Mouse (Mus musculus) frontal cortex, postnatal 10 days (tissue): Measurements from ENCODE around the gene Prr22.

Source experiments
- DNase-seq, 2 experiments: peaks; one replicate each; pipeline ENCODE4 v3.0.0; 2022; ENCODE audit warnings: low spot score in 2 of 2, mixed read lengths in 1 of 2

Gene Prr22

DNA sequence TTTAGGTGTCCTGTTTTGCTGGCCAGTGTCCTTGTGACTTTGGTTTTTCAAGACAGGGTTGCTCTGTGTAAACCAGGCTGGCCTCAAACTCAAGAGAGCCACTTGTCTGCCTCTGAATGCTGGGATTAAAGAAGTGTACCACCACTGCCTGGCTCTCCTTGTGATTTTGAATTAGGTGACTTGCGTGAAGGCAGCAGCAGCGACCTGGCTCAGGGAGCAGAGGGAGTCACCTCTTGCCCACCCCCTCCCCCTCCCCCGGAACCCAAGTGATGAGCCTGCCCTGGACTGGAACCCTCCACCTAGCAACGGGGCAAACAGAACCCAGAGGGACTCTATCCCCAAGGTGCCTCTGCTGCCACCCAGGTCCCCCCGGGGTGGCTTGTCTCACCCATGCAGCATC lies at the start of gene Prr22:
Prr22 (plus strand) TSS at position 301 of the 400 bp plus-strand sequence.
- DNase-seq = no peak

DNA sequence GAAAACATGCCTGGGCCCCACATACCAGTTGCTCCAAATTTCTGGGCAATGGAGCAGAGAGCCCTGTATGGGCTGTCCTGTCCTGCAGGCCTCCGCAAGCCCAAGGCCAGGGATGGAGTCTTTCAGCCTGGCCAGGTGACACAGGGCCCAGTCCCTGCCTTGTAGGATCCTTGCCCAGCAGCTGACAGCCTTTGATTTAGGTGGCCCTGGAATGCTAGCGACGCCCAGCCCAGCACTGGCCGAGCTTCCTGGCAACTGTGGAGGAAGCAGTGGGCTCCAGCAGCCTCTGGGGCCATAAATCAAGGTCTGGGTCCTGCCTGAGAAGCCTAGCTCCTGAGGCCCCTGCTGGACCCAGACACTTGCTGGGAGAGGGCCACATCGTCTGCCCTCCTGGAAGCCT lies 47.6 kb upstream of the Prr22 start:
- DNase-seq = no peak

DNA sequence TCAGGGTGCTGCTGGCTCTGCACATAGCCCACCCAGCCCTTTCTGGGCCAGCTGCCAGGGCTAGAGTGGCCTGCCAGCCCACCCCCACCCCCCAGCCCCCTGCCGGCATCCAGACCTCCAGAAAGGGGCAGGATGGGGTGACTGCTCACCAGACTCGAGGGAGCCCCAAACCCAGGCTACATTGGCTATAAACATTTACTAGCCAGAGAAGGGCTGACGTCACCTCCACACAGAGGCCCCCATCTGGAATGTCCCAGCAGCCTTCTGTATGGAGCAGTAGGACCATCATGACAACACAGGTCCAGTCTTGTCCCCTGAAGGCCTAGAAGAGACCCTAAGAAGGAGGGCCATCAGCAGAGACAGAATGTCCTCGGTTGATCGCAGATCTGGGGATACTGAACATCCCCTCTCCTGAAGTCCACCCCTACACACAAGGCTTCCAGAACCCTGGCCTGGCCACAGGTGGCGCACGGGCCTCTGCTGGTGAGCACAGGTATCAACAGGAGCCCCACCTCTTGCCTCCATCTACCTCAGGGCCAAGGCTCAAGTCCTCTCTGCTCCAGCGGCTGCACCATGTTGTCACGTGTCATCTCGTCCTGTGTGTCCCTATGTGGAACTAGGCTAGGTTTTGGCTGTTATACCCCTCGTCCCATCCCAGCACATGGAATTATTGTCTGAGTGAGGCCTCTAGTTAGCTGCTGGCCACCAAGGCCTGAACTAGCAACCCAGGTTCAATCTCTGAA lies 46.5 kb upstream of the Prr22 start:
- DNase-seq = no peak

DNA sequence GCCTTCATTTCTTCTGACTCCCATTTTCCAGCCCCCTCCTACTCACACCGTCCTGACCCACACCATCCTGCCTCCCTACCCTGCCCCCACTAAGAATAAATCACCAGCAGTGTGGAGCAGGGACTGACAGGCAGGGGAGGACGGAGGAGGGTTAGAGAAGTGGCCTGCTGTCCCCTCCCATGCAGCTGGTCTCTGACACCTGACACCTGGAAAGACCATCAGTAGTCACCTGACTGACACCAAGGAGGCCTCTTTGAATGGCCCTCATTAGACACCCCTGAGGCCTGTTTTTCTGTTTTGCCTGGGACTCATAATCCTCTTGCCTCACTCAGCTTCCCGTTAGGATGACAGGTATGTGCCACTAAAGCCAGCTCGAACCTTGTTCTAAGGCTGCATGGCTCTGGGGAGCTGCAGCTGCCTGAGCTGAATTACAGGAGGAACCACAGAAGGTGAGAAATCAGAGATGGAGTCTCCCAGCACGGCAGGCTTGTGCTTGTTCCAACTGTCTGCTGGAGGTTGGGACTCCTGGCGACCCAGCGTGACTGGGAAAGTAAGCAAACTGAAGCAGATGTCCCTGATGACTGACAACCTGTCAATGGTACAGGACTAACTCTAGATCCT lies 42.9 kb upstream of the Prr22 start:
- no peak for DNase-seq

DNA sequence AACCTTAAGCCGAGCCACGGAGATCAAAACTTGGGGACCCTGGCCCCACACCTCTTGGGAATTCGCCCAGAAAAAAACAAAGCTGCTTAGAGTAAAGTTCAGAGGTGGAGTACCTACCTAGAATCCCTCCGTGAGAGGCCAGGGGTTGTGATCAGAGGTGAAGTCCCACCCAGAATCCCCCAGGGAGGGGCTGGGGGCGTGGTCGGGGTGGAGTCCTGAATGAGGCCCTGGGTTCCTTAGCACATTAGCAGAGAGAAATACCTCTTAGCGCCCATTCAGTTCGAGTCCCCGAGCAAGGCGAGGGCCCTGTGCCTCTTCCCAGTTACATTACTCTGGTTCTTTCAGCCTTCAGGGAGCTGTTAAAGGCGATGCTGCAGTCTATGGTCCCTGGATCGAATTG lies 42.4 kb upstream of the Prr22 start:
- DNase-seq = no peak

DNA sequence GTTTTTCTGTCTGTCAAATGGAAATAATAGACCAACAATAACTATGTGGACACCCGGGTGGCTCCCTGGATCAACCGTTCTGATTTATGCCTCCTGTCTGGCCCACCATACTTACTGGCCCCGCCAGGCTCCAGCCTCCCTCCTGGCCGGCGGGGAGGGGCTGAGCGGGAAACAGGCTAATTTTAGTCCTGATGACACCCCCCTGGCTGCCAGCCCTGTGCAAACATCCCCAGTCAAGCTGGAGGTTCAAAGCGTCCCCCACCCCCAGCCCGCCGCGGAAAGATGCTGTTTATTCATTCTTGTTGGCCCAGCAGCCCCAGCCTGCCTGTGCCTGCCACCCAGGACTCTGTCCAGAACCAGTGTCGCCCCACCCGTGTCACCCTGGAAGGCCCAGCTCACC lies 41.9 kb upstream of the Prr22 start:
- DNase-seq = no peak

DNA sequence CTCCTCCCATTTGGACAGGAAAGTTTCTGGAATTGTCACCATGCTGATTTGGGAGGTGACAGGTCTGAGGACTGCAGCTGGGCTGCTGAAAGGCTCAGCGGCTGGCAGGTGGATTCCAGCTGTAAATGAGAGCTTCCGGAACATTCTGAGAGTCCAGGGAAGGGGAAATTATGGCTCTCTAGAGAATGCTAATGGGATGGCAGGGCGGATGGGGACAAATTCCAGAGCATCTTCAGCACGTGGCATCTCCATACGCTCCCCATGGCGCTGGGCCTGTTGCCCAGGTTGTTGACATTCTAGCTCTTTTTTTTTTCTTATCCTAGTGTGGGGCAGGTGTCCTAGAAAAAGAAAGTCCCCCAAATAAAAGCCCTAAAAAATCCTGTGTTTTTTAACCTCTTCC lies 40.9 kb upstream of the Prr22 start:
- no peak for DNase-seq

DNA sequence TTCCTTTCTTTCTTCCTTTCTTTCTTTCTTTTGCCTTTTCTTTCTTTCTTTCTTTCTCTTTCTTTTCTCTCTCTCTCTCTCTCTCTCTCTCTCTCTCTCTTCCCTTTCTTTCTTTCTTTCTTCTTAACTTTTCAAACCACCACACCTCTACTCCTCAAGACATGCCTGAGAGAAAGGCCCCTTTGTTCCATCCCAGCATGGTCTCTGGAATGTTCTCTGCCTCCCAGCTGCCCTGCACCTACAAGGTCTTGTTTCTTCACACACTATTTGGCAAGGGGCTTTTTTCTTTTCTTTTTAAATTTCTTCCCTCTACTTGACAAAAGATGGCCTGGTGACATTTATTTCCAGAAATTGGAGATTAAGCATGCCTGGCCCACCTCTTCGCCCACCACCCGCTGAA lies 40.4 kb upstream of the Prr22 start:
- DNase-seq = no peak

DNA sequence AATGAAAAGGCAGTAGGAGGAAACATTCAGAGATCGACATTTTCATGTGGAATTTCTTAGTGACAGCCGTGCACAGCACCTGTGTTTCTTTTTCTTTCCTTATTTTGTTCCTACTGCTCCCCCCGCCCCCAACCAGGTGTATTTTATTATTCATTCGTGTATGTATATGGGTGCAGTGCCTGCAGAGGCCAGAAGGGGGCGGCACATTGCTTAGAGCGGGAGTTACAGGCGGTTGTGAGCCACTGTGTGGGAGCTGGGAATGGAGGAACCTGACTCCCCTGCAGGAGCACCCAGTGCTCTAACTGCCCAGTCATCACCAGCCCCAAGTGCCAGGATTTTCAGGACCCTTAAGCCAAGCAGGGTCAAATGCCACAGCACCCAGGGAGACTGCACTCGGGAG lies 33.5 kb upstream of the Prr22 start:
- DNase-seq = no peak

DNA sequence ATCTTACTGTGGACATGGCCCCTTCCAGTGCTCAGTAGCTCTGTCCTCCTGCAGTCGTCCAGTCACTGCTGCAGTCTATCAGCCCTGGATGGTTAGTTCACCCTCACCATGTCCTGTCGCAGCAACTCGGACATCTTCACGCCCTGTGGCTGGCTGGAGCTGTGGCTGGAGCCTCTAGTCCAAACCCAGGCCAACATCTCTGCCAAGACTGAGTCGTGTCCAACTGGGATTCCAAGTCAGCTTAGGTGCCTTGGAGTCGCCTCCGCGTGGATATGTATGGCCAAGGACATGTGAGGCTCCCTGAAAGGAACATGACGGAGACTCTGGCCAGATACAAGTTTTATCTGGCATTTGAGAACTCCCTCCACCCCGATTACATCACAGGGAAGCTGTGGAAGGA lies 31.8 kb upstream of the Prr22 start:
- DNase-seq = no peak

DNA sequence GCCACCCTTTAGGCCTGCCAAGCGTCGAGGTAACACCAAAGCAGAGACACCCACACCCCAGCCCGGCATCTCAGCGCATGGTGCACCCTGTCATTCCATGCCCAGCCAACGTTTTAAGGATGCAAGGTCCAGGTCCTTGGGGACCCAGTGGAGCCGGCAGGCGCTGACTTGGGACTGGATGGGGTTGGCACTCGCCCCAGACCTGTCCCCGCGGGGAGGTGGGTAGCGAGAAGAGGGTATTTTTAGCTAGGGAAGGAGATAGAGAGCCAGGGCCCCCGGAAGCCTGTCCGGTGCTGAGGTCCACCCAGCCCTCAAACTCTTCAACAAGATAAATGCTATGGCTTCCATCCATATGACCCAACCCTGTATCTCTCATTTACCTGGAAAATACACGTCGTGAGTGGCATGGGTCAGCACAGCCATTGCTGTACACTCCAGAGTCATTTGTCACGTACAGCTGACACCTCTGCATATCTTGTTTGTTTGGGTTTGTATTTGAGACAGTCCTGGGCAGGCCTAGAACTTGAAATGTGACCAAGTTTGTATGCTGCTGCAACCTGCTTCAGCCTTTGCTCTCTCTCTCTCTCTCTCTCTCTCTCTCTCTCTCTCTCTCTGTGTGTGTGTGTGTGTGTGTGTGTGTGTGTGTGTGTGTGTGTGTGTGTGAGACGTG lies 29.8 kb upstream of the Prr22 start:
- no peak for DNase-seq

DNA sequence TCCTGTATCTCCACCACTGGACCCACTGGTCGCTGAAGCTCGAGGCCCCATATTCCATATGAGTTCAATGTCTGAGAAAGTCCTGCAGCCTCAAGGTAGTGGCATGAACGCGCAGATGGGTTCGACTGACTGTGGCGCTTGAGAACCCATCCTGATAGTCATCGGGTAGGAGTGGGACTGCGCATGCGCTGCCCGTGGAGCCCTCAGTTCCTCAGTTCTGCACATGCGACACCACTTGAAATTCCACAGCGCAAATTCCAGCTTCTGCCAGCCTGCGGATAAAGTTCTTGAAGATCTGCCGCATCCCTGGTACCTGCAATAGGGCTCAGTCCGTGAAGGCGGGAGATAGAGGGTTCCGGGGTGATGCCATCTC lies 29.3 kb upstream of the Prr22 start:
- no peak for DNase-seq

DNA sequence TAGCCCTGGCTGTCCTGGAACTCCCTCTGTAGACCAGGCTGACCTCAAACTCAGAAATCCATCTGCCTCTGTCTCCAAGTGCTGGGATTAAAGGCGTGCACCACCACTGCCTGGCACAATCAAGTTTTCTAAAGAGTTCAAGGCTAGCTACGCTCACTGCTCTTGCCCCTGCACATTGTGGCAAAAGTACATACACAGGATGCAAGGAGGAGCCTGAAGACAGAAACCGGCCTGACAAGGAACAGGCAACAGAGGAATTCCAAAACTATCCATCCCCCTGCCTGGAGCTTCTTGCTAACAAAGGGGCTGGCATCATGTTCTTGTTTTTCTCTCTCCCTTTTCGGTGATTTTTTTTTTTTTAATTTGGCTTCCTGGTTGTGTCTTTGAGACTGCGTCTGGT lies 25.9 kb upstream of the Prr22 start:
- DNase-seq = no peak

DNA sequence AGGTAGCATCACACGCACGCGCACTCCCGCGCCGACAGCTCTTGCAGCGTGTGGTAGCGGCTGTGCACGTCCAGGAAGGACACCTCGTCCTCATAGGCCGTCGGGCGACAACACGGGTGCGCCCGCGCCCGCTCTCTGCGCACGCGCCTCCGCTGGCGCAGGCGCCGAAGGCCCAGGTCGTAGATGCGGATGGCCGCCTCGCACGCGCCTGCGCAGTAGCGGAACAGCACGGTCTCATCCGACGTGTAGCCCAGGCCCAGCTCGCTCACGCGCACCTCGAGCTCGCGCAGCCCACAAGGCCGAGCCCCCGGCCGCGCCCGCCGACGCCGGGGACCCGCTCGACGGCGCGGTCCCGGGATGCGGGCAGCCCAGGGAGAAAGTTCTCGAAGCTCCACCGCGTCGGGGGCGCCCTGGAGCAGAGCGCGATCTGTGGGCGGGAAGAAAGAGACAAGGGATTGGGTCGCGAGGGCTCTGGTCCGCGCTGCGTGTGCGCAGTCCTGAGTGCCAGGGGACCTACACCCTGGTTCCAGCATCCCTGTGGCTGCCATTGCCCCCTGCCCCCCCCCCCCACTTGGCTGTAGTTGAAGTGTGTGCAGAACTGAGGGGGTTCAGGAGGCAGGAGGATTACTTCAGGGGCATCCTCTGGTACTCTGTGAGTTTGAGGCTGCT lies 18.5 kb upstream of the Prr22 start:
- no peak for DNase-seq

DNA sequence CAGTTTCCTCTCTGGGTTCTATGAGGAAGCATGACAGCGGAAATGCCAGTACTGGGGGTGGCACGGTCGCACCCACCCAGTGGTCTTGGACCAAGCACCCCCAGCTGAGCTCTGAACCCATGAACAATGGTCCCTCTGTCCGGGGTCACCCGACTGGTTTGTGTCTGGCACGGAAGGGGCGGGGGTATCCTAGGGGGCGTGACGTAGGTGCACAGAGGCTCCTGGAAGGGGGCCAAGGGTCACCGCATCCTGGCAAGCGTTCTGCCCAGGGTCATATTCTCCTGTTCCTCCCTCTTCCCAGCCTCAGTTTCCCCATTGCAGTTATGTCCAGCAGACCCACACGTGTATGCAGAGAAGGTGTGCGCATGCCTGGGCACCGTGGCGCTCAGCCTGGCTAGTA lies 16.6 kb upstream of the Prr22 start:
- no peak for DNase-seq

DNA sequence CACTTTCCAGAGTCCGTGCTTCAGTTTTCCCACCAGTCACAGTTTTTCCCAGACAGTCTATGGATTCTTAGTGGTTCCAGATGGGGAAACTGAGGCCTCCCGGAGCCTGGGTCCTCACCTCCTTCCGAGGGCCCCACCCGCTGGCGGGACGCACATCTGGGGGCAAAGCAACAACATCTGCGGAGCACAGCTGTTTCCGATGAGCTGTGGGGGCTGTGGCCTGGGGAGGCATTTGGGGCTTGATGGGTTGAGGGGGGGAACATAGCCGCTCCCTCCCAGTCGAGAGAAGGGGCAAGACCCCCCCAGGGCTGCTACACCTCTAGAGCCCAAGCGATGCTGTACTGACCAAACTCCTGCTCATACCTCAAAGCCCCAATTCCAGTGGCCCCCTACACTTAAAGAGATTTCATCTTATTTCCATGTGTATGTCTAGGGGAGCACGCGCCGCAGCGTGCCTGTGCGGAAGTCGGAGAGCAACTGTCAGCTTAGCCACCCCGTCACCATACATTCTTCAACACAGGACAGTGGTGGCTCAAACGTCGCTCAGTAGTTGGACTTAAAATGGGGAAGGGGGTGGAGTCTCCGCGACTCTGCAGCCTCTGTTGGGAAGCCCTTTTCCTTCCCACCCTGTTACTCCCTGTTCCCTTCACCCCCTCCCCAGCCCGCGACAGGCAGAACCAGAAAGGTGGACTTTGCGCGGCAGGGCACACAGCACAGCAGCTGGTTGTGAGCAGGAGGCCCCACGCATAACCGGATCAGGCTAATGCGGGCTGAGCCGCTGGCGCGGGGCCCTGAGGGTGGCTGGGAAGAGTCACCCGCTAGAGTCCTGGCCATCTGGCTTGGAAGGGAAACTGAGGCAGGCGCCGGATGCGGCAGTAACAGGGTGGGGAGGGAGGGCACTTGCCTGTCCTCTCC lies 15.5 kb upstream of the Prr22 start:
- no peak for DNase-seq

DNA sequence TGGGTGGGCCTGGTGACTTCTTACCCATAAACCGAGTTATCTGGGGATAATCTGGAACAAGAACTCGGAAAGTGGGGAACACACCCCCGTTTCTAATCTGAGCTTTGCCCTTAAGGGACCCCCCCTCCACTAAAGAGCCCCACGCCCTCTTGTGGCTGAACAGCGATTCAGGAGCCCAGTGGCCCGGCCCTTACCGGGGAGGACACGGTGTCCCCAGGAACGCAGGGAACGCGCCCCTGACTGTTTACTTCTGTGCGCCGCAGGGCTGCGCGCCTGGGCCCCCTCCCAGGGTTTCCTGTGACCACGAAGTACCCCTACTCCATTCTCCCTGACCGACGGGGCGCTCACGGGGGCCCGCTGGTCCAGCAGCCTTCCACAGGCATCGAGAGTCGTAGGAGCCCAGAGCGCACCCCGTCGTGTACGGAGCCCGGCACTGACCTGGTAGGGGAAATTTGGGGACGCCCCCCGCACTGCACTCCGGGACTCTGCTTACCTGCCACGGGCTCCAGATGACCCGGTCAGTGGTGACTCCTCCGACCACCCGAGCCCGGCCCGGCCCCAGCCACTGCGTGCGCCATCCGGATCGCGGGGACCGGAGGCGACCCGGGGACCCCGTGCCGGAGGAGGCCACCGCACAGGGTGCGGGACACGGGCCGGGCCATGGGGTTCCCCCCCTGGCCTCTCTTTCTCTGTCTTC lies 13.2 kb upstream of the Prr22 start:
- no peak for DNase-seq

DNA sequence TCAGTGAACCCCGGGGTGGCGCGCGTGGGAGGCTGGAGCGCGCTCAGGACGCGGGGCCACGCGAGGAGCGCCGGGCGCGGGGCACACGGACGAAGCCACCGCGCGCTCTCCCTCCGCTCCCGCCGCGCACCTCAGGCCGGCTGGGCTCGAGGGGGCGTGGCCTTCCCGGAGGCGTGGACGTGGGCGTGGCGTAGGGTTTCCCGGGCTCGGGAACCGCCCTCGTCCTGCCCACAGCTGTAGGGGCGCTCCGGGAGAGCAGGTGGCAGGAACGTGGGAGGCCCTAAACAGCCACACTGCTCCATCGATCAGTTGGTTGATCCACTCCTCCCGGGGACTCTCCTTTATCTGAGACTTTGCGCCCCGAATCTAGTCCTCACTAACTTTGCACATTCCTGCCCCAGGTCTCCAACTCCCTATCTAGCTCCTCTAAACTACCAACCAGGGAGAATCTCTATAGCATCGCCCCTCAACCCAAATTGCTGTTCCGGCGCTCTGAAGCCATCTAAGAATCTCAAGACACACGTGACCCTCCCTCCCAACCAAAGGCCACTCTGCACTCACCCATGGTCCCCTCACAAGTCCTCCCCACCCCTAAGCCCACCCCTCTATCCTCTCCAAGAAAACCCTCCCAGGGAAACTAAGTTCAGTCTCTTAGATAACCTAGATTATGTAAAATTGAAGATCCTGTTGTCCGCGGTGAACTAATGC lies 12.5 kb upstream of the Prr22 start, which contains the start of gene Nrtn:
Nrtn (minus strand) TSS at position 115 of the 708 bp plus-strand sequence.
- DNase-seq = peak in 1 of 2 experiments; percentile 64

DNA sequence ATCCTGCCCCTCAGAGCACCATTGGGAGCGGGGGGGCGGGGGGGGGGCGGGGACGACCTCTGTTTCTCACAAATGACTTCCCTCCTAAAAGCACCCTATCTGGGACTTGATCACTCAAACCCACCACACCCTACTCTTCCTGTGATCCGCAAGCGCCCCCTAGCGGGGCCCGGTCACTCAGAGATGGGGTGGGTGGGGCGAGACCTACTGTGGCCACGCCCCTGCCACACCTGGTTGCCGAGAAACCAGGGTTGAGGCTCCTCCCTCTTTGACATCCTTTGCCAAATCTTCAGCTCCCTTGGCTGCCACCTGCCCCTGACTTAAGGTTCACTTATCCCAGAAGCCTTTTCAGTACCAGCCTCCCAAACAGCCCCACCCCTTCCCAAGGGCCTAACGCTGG lies 11.9 kb upstream of the Prr22 start:
- DNase-seq = peak in 1 of 2 experiments; percentile 58

DNA sequence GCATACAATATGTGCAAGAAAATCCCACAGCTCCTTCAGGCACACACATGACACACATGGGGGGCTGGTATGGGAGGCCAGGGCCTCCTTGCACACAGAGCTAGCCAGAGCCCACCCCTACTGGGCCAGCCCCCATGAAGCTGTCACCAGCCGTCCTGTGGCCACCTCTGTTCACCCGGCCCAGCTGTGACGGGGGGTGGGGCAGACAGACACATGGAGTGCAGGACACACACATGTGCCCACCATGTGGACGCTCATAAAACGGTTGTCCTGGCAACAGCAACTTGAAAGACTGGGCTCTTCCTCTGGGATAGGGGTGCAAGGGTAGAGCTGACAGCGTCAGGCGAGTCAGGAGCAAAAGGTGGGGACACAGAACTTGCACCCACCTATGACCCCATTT lies 10.8 kb upstream of the Prr22 start:
- DNase-seq = no peak
